Mouse (Mus musculus) effector memory CD4-positive, alpha-beta T cell, adult 5 months (primary cell): ENCODE results near the gene Mbtps2. TPM values are rescaled to one million over a fixed set of nuclear protein-coding genes. Genes with fewer than 3 reads are reported as not detected.

Source experiments
- polyA plus RNA-seq: library from polyadenylated mRNA; unstranded; fragments of 100-300 nt; shearing (Covaris generic); gene quantifications from one replicate; pipeline ENCODE4 v1.2.1, GENCODE M21; 2017

The Mbtps2 gene
- 16.5 TPM for polyA plus RNA-seq

DNA sequence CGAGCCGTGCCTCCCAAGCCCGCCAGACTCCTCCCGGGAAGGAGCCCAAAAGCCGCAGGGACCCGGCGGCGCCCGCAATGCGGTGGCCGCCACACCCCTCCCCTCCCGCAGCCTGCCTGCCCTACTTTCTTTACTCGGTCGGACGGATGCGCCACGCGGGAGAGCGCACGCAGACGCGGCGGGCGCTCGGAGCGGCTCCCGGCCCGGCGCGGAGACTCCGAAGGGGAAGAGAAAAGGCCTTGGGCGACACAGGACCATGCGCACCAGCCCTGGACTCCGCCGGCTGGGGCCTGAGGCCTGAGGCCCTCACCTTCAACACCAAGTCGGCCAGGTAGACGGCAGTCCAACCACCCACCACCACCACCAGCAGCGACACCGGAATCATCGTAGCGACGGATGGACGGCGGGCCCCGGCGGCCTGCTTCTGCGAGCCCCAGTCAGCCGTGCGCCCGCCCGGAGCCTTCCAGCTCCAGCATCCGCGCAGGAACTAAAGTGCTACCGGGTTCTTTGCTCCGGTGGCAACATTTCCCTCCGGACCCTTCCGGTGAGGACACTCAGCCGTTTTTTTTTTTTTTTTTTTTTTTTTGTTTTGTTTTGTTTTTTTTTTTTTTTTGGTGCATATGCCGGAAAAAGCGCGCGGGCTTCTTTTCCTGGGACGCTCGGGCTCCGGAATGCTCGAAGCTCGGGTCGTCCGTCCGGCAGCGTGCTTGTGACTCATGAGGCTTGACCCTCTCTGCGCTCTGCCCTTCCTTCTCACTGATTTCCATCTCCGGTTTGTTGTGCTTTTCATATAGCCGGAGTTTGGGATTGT is at the start of gene Mbtps2:
Gene Mbtps2, minus strand, starts transcription at position 530 of the 811 bp plus-strand sequence.

GRCm38 (mm10) chrX:157568840-157569239 is 29.7 kb downstream of the Mbtps2 start, which contains the start of gene Yy2:
Yy2 (minus strand) TSS chrX:157568985.

GRCm38 (mm10) chrX:157491944-157492726 is 106.4 kb downstream of the Mbtps2 start, which contains the start of gene Sms:
Sms (minus strand) TSS chrX:157492287.

Other genes with a start within 250 kb of the Mbtps2 start
- gene Phex, start 183.4 kb downstream of the Mbtps2 start, polyA plus RNA-seq: not detected
- 85.9 TPM for gene Sms, start 106.4 kb downstream of the Mbtps2 start, polyA plus RNA-seq
- 2.7 TPM for gene Yy2, start 29.7 kb downstream of the Mbtps2 start, polyA plus RNA-seq
- not detected for gene Smpx, start 100.2 kb upstream of the Mbtps2 start, polyA plus RNA-seq
- not detected for gene Klhl34, start 219.7 kb upstream of the Mbtps2 start, polyA plus RNA-seq